Mouse (Mus musculus) CD4-positive, CD25-positive, alpha-beta regulatory T cell, adult 4 months (primary cell): ENCODE results near the gene Gng11. TPM values are rescaled to one million over a fixed set of nuclear protein-coding genes. Genes with fewer than 3 reads are reported as not detected.

Experiments
- ATAC-seq: one replicate; pipeline ENCODE4 v1.8.0; 2017
- polyA plus RNA-seq, 2 experiments: library from polyadenylated mRNA; unstranded; fragments of 100-300 nt; shearing (Covaris generic); gene quantifications; one replicate each; pipeline ENCODE4 v1.2.1; 2017

Gene Gng11
- polyA plus RNA-seq: not detected

DNA sequence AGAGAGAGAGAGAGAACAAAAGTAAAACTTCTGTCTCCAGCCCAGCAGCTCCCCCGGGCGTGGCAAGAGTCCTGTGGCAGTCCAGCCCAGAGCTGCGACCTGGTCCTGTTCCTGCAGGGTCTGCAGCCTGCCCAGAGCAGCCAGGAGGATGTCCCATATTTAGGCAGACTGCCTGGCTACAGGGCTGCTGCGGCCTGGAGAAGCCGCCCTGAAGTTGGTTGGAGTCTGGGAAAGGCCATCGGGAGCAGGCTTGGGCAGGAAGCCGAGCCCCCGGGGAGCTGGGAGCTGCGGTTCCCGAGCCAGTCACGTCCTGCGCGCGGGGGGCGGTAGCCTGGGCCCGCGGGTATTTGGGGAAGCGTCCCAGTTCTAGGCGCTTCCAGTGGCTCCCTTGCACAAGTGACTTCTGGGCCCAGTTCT is at the start of gene Gng11:
Gene Gng11 (plus strand): TSS at position 15 of the 417 bp plus-strand sequence.
- no peak for ATAC-seq

GRCm38 (mm10) chr6:3954969-3955368 is 48.7 kb upstream of the Gng11 start:
- ATAC-seq: no peak

GRCm38 (mm10) chr6:3967676-3968626 is 35.8 kb upstream of the Gng11 start:
- ATAC-seq: no peak

DNA sequence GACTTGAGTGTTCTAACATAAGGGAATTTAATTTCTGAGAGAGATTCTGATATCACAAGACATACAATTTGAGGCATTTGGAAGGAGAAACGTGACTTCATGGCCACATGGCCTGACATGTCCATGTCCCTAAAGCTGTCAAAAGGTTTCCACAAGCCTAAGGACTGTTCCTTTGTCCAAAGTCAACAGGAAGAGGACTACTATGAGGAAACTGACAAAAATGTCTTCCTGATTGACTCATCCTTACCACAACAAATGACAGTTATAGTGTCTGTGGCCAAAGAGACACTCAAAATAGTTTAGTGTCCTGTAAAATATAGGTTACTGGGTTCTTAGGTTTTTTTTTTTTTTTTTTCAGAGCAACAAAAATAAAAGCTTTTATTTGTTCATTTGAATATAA is 30.0 kb upstream of the Gng11 start:
- no peak for ATAC-seq

- no peak for ATAC-seq
Observed at GRCm38 (mm10) chr6:3982661-3983284, 20.9 kb upstream of the Gng11 start.

DNA sequence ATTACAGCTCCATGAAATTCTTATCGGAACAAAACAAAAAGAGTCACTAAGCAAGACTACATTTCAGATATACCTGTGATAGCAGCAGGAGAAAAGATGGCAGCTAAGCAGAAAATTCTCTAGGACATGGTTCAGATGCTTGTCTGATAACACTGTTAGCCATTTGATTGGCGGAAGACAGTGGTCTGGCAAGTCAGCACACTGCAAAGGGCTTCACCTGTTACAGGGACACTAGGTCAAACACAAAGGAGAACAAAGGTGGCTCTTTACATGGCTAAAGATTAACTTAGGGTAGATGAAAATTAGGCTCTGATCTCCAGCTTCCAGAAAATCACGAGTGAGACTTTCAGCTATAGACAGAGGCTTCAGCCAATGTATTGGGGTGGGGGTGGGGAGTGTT is 15.0 kb upstream of the Gng11 start, which contains the start of gene Tfpi2:
Gene Tfpi2 (minus strand): TSS at position 170 of the 400 bp plus-strand sequence.
- ATAC-seq: no peak

DNA sequence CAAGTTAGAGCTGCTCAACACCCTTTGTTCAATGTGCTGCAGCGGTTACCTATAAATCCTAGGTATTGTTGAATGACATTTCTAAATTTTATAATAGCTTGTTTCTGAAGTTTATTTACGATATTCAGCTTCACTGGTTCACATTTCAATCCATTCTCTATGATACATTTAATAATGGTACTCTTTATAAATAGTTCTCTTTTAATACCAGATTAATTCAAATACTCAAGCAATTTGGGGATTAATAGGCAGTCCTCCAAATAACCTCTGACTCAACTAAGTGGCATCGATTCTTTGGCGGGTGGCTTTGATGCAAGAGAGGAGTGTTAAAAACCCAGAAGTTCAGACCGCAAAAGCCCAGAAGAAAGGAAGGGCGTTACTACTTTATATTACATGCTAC is 10.2 kb upstream of the Gng11 start, which contains the start of gene Gngt1:
Gene Gngt1 (plus strand): TSS at position 301 of the 400 bp plus-strand sequence.
- no peak for ATAC-seq

- ATAC-seq: no peak
Observed at GRCm38 (mm10) chr6:3998089-3998488, 5.6 kb upstream of the Gng11 start.

DNA sequence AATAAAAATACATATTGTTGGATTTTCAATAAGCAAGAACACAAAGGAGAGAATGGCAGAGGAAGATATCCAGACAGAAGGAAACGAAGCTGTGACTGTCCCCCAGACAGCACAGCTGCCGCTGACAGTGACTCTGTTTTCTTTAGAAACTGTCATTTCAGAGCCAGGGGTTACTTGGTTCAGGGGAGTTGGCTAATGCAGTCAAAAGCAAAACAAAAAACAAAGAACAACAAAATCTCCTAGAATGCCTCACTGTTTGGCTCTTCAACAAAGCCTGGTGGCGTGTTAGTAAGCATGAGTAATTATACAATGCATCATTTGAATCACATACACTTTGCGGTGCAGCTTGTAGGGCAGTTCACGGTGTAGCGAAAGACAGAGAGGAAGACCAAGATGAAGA is 4.4 kb upstream of the Gng11 start:
- ATAC-seq: no peak

GRCm38 (mm10) chr6:4000716-4001115 is 3.0 kb upstream of the Gng11 start:
- ATAC-seq: no peak

DNA sequence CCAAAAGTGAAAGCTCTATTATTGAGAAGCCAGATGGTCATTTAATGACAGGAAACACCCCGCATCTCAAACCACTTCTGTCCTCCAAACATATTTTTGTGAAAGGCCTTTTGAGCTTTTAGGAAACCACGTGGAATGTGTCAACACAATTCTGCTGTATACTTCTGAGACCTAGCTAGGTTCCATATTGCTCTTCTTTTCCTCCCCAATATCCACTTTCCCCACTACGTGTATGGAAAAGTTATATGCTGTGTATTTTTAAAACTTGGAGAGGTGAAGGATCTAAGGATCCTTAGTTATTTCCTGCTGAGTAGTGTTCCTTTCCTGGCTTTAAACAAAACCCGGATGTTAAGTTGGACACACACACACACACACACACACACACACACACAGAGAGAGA is 259 bp upstream of the Gng11 start:
- no peak for ATAC-seq

DNA sequence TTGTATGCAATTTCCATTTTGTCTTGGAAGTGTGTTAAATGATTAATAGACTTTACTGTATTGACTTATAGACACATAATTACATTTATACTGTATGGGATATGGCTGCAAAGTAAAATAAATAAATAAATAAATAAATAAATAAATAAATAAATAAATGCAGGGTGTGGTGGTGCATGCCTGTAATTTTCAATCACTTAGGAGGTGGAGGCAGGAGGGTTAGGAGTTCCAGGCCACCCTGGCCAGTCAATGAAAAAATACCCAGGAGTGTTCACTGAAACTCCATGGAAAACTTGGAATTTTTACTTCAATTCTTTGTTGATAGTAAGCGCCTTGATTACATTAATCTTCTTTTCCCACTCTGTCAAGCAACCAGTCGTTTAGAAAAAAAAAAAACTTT is 1.1 kb downstream of the Gng11 start:
- no peak for ATAC-seq

DNA sequence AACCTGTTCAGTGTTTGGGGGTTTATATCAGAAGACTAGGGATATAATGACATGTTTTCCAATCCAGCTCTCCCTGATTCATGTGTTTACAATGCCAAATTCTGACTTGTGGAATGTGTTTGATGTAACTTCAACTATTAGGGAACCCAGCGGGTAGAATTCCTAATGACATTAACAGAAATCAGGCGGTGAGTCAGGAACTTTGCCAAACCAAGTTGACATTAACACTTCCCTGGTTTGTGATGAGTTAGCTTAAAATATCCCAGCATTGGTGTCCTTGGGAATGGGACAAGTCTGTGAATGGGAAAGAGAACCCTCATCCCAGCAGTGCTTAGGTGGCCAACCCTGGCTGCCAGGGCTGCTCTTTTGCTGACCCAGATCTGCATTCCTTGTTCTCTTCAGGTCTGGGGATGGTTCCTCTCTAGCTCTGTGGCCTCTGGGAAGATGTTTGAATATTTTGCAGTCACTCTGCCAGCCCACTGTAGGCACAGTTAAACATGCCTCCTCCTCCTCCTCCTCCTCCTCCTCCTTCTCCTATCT is 4.9 kb downstream of the Gng11 start:
- no peak for ATAC-seq

GRCm38 (mm10) chr6:4009548-4009947 is 5.8 kb downstream of the Gng11 start:
- ATAC-seq: no peak

GRCm38 (mm10) chr6:4022645-4023044 is 18.9 kb downstream of the Gng11 start:
- no peak for ATAC-seq

DNA sequence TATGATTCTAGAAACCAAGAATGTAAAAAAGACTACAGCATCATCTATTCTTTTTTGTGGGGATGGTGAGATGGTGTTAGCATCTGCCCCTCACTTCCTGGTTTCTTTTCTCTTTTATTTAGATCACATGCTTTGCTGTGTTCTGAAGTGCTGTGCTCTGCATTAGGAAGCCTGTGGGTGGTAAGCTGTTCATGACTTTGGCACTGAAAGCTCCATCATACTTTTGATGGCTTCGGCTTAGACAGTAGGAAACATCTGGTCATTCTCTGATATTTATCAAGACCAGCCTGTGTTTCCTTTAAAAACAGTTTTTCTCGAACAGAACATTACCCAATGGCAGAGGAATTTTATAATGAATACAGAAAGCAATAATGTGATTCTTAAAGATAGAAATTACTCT is 22.7 kb downstream of the Gng11 start:
- no peak for ATAC-seq

GRCm38 (mm10) chr6:4030956-4031355 is 27.3 kb downstream of the Gng11 start:
- no peak for ATAC-seq

GRCm38 (mm10) chr6:4041821-4042220 is 38.1 kb downstream of the Gng11 start:
- no peak for ATAC-seq

DNA sequence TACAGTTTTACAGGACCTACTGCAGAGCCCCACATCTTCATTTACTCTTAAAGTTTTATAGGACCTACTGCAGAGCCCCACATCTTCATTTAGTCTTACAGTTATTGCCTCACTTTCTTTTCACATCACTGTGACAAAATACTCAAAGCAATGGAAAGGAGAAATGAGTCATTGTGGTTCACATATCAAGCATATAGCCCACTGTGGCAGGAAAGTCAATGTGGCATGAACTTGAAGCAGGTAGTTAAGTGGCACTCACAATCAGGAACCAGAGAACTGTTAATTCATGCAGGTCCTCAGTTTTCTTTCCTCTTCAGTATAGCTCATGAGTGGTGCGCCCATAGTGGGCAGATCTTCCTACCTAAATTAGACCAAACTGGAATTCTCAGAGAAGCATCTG is 43.5 kb downstream of the Gng11 start:
- no peak for ATAC-seq

DNA sequence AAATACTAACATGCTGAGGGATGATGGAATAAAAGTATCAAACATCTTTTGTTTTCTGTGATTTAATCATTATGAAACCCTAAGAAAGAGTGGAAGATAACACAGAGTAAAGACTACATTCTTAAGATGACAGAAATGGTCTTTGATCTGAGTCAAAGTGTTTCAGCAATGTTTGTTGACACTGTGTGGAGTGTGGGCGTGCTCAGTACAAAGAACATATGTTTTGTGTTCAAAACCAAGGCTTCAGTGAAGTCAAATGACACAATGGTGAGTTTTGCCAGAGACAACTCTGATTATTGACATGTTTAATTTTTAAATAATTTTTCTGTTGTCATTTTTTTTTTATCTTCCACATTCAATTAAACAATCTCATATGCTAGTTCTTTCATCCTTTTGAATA is 49.1 kb downstream of the Gng11 start:
- no peak for ATAC-seq

DNA sequence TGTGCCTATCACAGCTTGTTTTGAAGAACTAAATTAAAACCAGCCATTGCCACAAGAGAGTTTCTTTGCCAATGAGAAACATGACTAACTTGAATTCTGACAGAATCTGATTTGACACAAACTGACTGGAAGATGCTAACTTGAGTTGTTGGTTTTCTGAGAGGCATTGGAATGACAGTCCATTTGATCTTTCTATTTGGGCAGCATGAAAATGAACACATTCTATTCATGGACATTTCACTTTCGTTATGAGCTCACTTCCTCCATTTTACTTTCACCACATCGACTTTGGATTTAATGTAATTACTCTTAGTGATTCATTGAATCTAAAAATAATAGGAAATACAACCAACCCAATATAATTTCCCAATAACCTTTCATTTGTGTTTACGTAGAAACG is 50.7 kb downstream of the Gng11 start:
- no peak for ATAC-seq
